Mouse (Mus musculus) neural tube, embryonic 14.5 days (tissue): ENCODE measurements around the gene Unc50. TPM values are rescaled to one million over a fixed set of nuclear protein-coding genes. Genes with fewer than 3 reads are reported as not detected.

Experiments used
- polyA plus RNA-seq: library from polyadenylated mRNA; unstranded; fragments of >200 nt; fragmentation: Nextera tagmentation; extraction: Ambion mirVana; gene quantifications from 2 replicates; pipeline ENCODE4 v1.2.1, GENCODE M21; 2014

The Unc50 gene
- polyA plus RNA-seq, 1 experiment from 2014 or later, result 120 TPM

Other genes with a start within 250 kb of the Unc50 start
- 0.13 TPM in 1 of 2 replicates, not detected in the other for gene Cnga3, start 215.7 kb upstream of the Unc50 start, polyA plus RNA-seq
- gene Inpp4a, start 130.3 kb upstream of the Unc50 start, polyA plus RNA-seq, result 67.9 and 72.2 TPM in 2 replicates
- gene Coa5, start within 50 bp of the Unc50 start, polyA plus RNA-seq, result 72.7 and 76.1 TPM in 2 replicates
- gene Mgat4a, start 110.9 kb downstream of the Unc50 start, polyA plus RNA-seq, result 14.8 and 17.2 TPM in 2 replicates